Mouse (Mus musculus): ENCODE data around the gene Tmem136. TPM values are rescaled to one million over a fixed set of nuclear protein-coding genes. Genes with fewer than 3 reads are reported as not detected.

The Tmem136 gene
- polyA plus RNA-seq, 1 experiment from 2014 or later = 0.76 TPM

GRCm38 (mm10) chr9:43108081-43108480 is 8.3 kb downstream of the Tmem136 start:
- 57% methylated on average over 1 of the region's 1 CpGs for WGBS (ENCODE audit: insufficient replicate concordance)
- no peak overlapping the region for H3K9ac ChIP-seq
- no peak overlapping the region for H3K4me3 ChIP-seq (replicated peaks)
- H3K4me1 ChIP-seq (replicated peaks) = peaks cover 38% of the 10 kb centered on the region
- no peak overlapping the region for H3K27ac ChIP-seq (replicated peaks)
- no peaks in the 10 kb centered on the region for H3K9me3 ChIP-seq (replicated peaks)
- peaks cover 81% of the 10 kb centered on the region for H3K27me3 ChIP-seq
- no peak overlapping the region for H3K4me2 ChIP-seq
- H3K36me3 ChIP-seq (replicated peaks) = no peaks in the 10 kb centered on the region
- ATAC-seq (ENCODE audit: insufficient read depth) = no peak

- Histone ChIP-seq H3K4me1 (replicated peaks) (peaks cover 44% of the 10 kb centered on the region), H3K27ac (replicated peaks) (no peak overlapping the region), H3K9ac (no peak overlapping the region), H3K4me2 (peak overlapping the region; percentile 81), H3K4me3 (replicated peaks) (no peak overlapping the region), H3K9me3 (replicated peaks) (no peaks in the 10 kb centered on the region), H3K36me3 (replicated peaks) (no peaks in the 10 kb centered on the region), H3K27me3 (peaks cover 80% of the 10 kb centered on the region)
- WGBS (ENCODE audit: insufficient replicate concordance) = 45% methylated on average over 5 of the region's 5 CpGs
- no peak for ATAC-seq (ENCODE audit: insufficient read depth)
Measured at GRCm38 (mm10) chr9:43107555-43107954, 8.8 kb downstream of the Tmem136 start.

- Histone ChIP-seq H3K4me1 (replicated peaks) (peaks cover 48% of the 10 kb centered on the region), H3K9me3 (replicated peaks) (no peaks in the 10 kb centered on the region), H3K27ac (replicated peaks) (peak within 1 kb of the TSS; percentile 97), H3K27me3 (peaks cover 76% of the 10 kb centered on the region), H3K9ac (peak within 1 kb of the TSS; percentile 98), H3K4me3 (replicated peaks) (peak within 1 kb of the TSS; percentile 93), H3K4me2 (peak within 1 kb of the TSS; percentile 81), H3K36me3 (replicated peaks) (no peaks in the 10 kb centered on the region)
- WGBS (ENCODE audit: insufficient replicate concordance) = 33% methylated on average over 10 of the region's 10 CpGs
- ATAC-seq (ENCODE audit: insufficient read depth) = no peak
Measured at GRCm38 (mm10) chr9:43107187-43107517, 9.2 kb downstream of the Tmem136 start, which contains the start of gene Arhgef12. TSS of gene Arhgef12 (minus strand) at chr9:43107239.

GRCm38 (mm10) chr9:43106426-43107186 is 9.8 kb downstream of the Tmem136 start:
- H3K27ac ChIP-seq (replicated peaks) = peak overlapping the region; percentile 97
- H3K27me3 ChIP-seq = peaks cover 71% of the 10 kb centered on the region
- peak overlapping the region; percentile 81 for H3K4me2 ChIP-seq
- no peak for ATAC-seq (ENCODE audit: insufficient read depth)
- H3K4me1 ChIP-seq (replicated peaks) = peaks cover 52% of the 10 kb centered on the region
- 21% methylated on average over 22 of the region's 22 CpGs for WGBS (ENCODE audit: insufficient replicate concordance)
- peak overlapping the region; percentile 93 for H3K4me3 ChIP-seq (replicated peaks)
- H3K9me3 ChIP-seq (replicated peaks) = no peaks in the 10 kb centered on the region
- H3K9ac ChIP-seq = peak overlapping the region; percentile 98
- H3K36me3 ChIP-seq (replicated peaks) = no peaks in the 10 kb centered on the region

- peak overlapping the region; percentile 97 for H3K27ac ChIP-seq (replicated peaks)
- H3K4me2 ChIP-seq = peak overlapping the region; percentile 81
- H3K36me3 ChIP-seq (replicated peaks) = no peaks in the 10 kb centered on the region
- H3K4me3 ChIP-seq (replicated peaks) = peak overlapping the region; percentile 93
- H3K4me1 ChIP-seq (replicated peaks) = peaks cover 60% of the 10 kb centered on the region
- ATAC-seq (ENCODE audit: insufficient read depth) = peak; percentile 71
- WGBS (ENCODE audit: insufficient replicate concordance) = under 1% methylated on average over 84 of the region's 91 CpGs
- peaks cover 63% of the 10 kb centered on the region for H3K27me3 ChIP-seq
- no peaks in the 10 kb centered on the region for H3K9me3 ChIP-seq (replicated peaks)
- H3K9ac ChIP-seq = peak overlapping the region; percentile 98
Measured at GRCm38 (mm10) chr9:43105664-43106361, 10.6 kb downstream of the Tmem136 start.

- peak overlapping the region; percentile 93 for H3K4me3 ChIP-seq (replicated peaks)
- H3K4me1 ChIP-seq (replicated peaks) = peaks cover 62% of the 10 kb centered on the region
- no peaks in the 10 kb centered on the region for H3K36me3 ChIP-seq (replicated peaks)
- peak overlapping the region; percentile 98 for H3K9ac ChIP-seq
- under 1% methylated on average over 40 of the region's 40 CpGs for WGBS (ENCODE audit: insufficient replicate concordance)
- H3K9me3 ChIP-seq (replicated peaks) = no peaks in the 10 kb centered on the region
- H3K27ac ChIP-seq (replicated peaks) = peak overlapping the region; percentile 97
- ATAC-seq (ENCODE audit: insufficient read depth) = peak; percentile 57
- H3K27me3 ChIP-seq = peaks cover 55% of the 10 kb centered on the region
- H3K4me2 ChIP-seq = peak overlapping the region; percentile 81
Measured at GRCm38 (mm10) chr9:43104873-43105663, 11.3 kb downstream of the Tmem136 start.

GRCm38 (mm10) chr9:43104526-43104872 is 11.9 kb downstream of the Tmem136 start:
- WGBS (ENCODE audit: insufficient replicate concordance) = 11% methylated on average over 4 of the region's 4 CpGs
- Histone ChIP-seq H3K36me3 (replicated peaks) (no peaks in the 10 kb centered on the region), H3K27me3 (peaks cover 50% of the 10 kb centered on the region), H3K4me2 (peak overlapping the region; percentile 81), H3K4me3 (replicated peaks) (peak overlapping the region; percentile 93), H3K27ac (replicated peaks) (peak overlapping the region; percentile 97), H3K4me1 (replicated peaks) (peaks cover 66% of the 10 kb centered on the region), H3K9me3 (replicated peaks) (no peaks in the 10 kb centered on the region), H3K9ac (peak overlapping the region; percentile 98)
- no peak for ATAC-seq (ENCODE audit: insufficient read depth)

GRCm38 (mm10) chr9:43103675-43104299 is 12.6 kb downstream of the Tmem136 start:
- peak overlapping the region; percentile 98 for H3K9ac ChIP-seq
- peaks cover 66% of the 10 kb centered on the region for H3K4me1 ChIP-seq (replicated peaks)
- H3K36me3 ChIP-seq (replicated peaks) = no peaks in the 10 kb centered on the region
- no peaks in the 10 kb centered on the region for H3K9me3 ChIP-seq (replicated peaks)
- H3K27ac ChIP-seq (replicated peaks) = peak overlapping the region; percentile 97
- H3K4me2 ChIP-seq = peak overlapping the region; percentile 81
- no peak for ATAC-seq (ENCODE audit: insufficient read depth)
- H3K27me3 ChIP-seq = peaks cover 42% of the 10 kb centered on the region
- WGBS (ENCODE audit: insufficient replicate concordance) = 26% methylated on average over 4 of the region's 4 CpGs
- peak overlapping the region; percentile 93 for H3K4me3 ChIP-seq (replicated peaks)

- no peaks in the 10 kb centered on the region for H3K9me3 ChIP-seq (replicated peaks)
- 43% methylated on average over 2 of the region's 2 CpGs for WGBS (ENCODE audit: insufficient replicate concordance)
- peak overlapping the region; percentile 97 for H3K27ac ChIP-seq (replicated peaks)
- H3K27me3 ChIP-seq = peaks cover 34% of the 10 kb centered on the region
- peaks cover 59% of the 10 kb centered on the region for H3K4me1 ChIP-seq (replicated peaks)
- H3K36me3 ChIP-seq (replicated peaks) = 0 out of 2 replicates have a peak, but pooled peaks cover under 1% of the 10 kb centered on the region
- peak overlapping the region; percentile 81 for H3K4me2 ChIP-seq
- peak overlapping the region; percentile 93 for H3K4me3 ChIP-seq (replicated peaks)
- peak overlapping the region; percentile 98 for H3K9ac ChIP-seq
- no peak for ATAC-seq (ENCODE audit: insufficient read depth)
Measured at GRCm38 (mm10) chr9:43102931-43103330, 13.4 kb downstream of the Tmem136 start.

- Histone ChIP-seq H3K9me3 (replicated peaks) (no peaks in the 10 kb centered on the region), H3K27me3 (peaks cover 25% of the 10 kb centered on the region), H3K36me3 (replicated peaks) (0 out of 2 replicates have a peak, but pooled peaks cover 3% of the 10 kb centered on the region), H3K4me3 (replicated peaks) (peak overlapping the region; percentile 93), H3K27ac (replicated peaks) (peak overlapping the region; percentile 97), H3K9ac (peak overlapping the region; percentile 98), H3K4me1 (replicated peaks) (peaks cover 53% of the 10 kb centered on the region), H3K4me2 (peak overlapping the region; percentile 81)
- ATAC-seq (ENCODE audit: insufficient read depth) = peak; percentile 80
- 26% methylated on average over 8 of the region's 8 CpGs for WGBS (ENCODE audit: insufficient replicate concordance)
Measured at GRCm38 (mm10) chr9:43101936-43102595, 14.3 kb downstream of the Tmem136 start.
